In the genomic region with DNA sequence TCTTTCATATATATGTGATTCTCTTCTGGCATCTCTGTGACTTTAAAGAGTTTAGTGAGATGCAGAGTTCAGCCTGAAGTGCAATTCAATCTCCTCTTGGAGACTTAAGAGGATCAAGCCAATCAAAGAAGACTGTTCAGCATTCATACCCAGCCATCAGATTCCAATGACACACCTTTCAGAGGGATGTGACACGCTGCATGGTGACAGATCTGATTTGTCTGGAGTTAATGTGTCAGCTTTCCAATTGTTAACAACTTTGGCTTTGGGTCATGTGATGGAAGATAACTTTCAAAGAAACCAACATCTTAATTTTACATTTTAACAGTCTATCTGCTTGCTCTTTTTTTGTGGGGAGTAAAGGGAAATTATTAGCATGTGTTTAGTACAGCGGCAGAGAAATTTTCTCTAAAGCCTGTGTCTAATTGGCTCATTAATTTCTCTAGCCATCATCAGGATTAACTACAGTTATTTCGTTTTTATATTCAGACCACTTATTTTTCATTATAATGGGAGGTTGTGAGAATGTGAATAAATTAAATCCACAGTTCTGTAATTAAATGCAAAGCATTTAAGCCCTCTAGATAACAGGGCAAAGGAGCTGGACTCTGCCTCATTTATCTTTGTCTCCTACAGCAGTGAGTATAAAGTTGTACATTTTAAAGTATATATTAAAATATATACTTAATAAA, we compare ENCODE assay signal across 20 mouse cellular contexts.
A peak's percentile ranks its signal among the peaks of the same experiment; 100 is the strongest.
DNase-seq lines count a peak whose midpoint lies in the region; ATAC-seq and TF ChIP-seq lines count a peak whose summit lies in the region.
"Had no signal": no experiment of that assay in that cellular context is flagged by ENCODE, and none has a peak within 500 bp of the region (broad histone marks: within the 10 kb centered on the region; RNA-seq: fewer than 3 reads in every experiment).

No protein-coding gene starts in this region.

- no peak for DNase-seq in kidney, adult 8-10 months
- DNase-seq in brain, embryonic 14.5 days (ENCODE audit: low read depth) = peak; percentile 49
- DNase-seq in spleen, postnatal 14 days (ENCODE audit: low spot score in 2 of 2) = no peak
- DNase-seq: adrenal gland, postnatal 14 days; cerebellum, adult 18-20 months; cerebellum, adult 9-11 months; cerebellum, postnatal 36 days; gastrocnemius, postnatal 36 days; heart, adult 11 months; heart, postnatal 36 days had no signal

- peak; percentile 68; the same call in 1 of the 2 replicates for ATAC-seq in forebrain, embryonic 13.5 days
- ATAC-seq in forebrain, embryonic 16.5 days = no peak
- ATAC-seq in kidney, embryonic 15.5 days (replicated peaks; ENCODE audit: low FRiP score) = no peak
- ATAC-seq in forebrain, embryonic 15.5 days (replicated peaks) = peak; percentile 43; the same call in 1 of the 2 replicates
- ATAC-seq: activated CD4-positive, CD25-positive, alpha-beta regulatory T cell, adult 4 months; intestine, embryonic 15.5 days; Patski had no signal

- H3K4me2 ChIP-seq in forebrain, embryonic 13.5 days = no peak overlapping the region
- no peak overlapping the region for H3K4me2 ChIP-seq in forebrain, embryonic 16.5 days (ENCODE audit: low read length)
- no peak overlapping the region for H3K4me2 ChIP-seq in kidney, embryonic 15.5 days
- H3K4me2 ChIP-seq in forebrain, embryonic 15.5 days (replicated peaks) = no peak overlapping the region
- H3K4me2 ChIP-seq: embryonic facial prominence, embryonic 13.5 days; heart, embryonic 13.5 days; intestine, embryonic 15.5 days had no signal

- no peaks in the 10 kb centered on the region for H3K27me3 ChIP-seq in forebrain, embryonic 13.5 days
- no peaks in the 10 kb centered on the region for H3K27me3 ChIP-seq in forebrain, embryonic 16.5 days (replicated peaks; ENCODE audit: control insufficient read depth, insufficient read depth, low read length)
- no peaks in the 10 kb centered on the region for H3K27me3 ChIP-seq in kidney, embryonic 15.5 days
- H3K27me3 ChIP-seq in forebrain, embryonic 15.5 days = no peaks in the 10 kb centered on the region
- H3K27me3 ChIP-seq: CH12.LX; embryonic facial prominence, embryonic 13.5 days; heart, embryonic 13.5 days; intestine, embryonic 15.5 days; Patski had no signal

- WGBS in forebrain, embryonic 13.5 days = 11% methylated on average over 3 of the region's 3 CpGs
- 8% methylated on average over 3 of the region's 3 CpGs for WGBS in forebrain, embryonic 16.5 days
- 47% methylated on average over 3 of the region's 3 CpGs for WGBS in kidney, embryonic 15.5 days
- WGBS in forebrain, embryonic 15.5 days = 12% methylated on average over 3 of the region's 3 CpGs

- no peaks in the 10 kb centered on the region for H3K36me3 ChIP-seq in forebrain, embryonic 13.5 days (ENCODE audit: poor library complexity, severe bottlenecking)
- no peaks in the 10 kb centered on the region for H3K36me3 ChIP-seq in forebrain, embryonic 16.5 days (ENCODE audit: control insufficient read depth, insufficient read depth)
- H3K36me3 ChIP-seq in kidney, embryonic 15.5 days = no peaks in the 10 kb centered on the region
- no peaks in the 10 kb centered on the region for H3K36me3 ChIP-seq in forebrain, embryonic 15.5 days
- H3K36me3 ChIP-seq: embryonic facial prominence, embryonic 13.5 days; heart, embryonic 13.5 days; intestine, embryonic 15.5 days had no signal

- peaks cover 7% of the 10 kb centered on the region for H3K4me1 ChIP-seq in forebrain, embryonic 13.5 days
- H3K4me1 ChIP-seq in forebrain, embryonic 16.5 days (replicated peaks; ENCODE audit: control insufficient read depth, insufficient read depth, low read length) = no peaks in the 10 kb centered on the region
- no peaks in the 10 kb centered on the region for H3K4me1 ChIP-seq in kidney, embryonic 15.5 days
- 0 out of 2 replicates have a peak, but pooled peaks cover 7% of the 10 kb centered on the region for H3K4me1 ChIP-seq in forebrain, embryonic 15.5 days
- H3K4me1 ChIP-seq: embryonic facial prominence, embryonic 13.5 days; heart, embryonic 13.5 days; intestine, embryonic 15.5 days had no signal

- H3K9ac ChIP-seq in forebrain, embryonic 13.5 days = no peak overlapping the region
- no peak overlapping the region for H3K9ac ChIP-seq in forebrain, embryonic 16.5 days (replicated peaks; ENCODE audit: low read depth, low read length)
- H3K9ac ChIP-seq in kidney, embryonic 15.5 days = no peak overlapping the region
- no peak overlapping the region for H3K9ac ChIP-seq in forebrain, embryonic 15.5 days (replicated peaks)
- H3K9ac ChIP-seq: embryonic facial prominence, embryonic 13.5 days; heart, embryonic 13.5 days; intestine, embryonic 15.5 days had no signal

- H3K9me3 ChIP-seq in forebrain, embryonic 13.5 days (replicated peaks) = no peaks in the 10 kb centered on the region
- H3K9me3 ChIP-seq in forebrain, embryonic 16.5 days (ENCODE audit: control insufficient read depth, low read length) = no peaks in the 10 kb centered on the region
- no peaks in the 10 kb centered on the region for H3K9me3 ChIP-seq in kidney, embryonic 15.5 days (replicated peaks)
- no peaks in the 10 kb centered on the region for H3K9me3 ChIP-seq in forebrain, embryonic 15.5 days
- H3K9me3 ChIP-seq: embryonic facial prominence, embryonic 13.5 days; heart, embryonic 13.5 days; intestine, embryonic 15.5 days had no signal

- no peak overlapping the region for H3K4me3 ChIP-seq in forebrain, embryonic 13.5 days
- no peak overlapping the region for H3K4me3 ChIP-seq in forebrain, embryonic 16.5 days (replicated peaks; ENCODE audit: low read length)
- no peak overlapping the region for H3K4me3 ChIP-seq in kidney, embryonic 15.5 days (replicated peaks)
- H3K4me3 ChIP-seq in forebrain, embryonic 15.5 days = no peak overlapping the region
- H3K4me3 ChIP-seq: embryonic facial prominence, embryonic 13.5 days; heart, embryonic 13.5 days; intestine, embryonic 15.5 days had no signal

- TF ChIP-seq POLR2A in brain, embryonic 14.5 days (IDR thresholded peaks at IDR 0.05; ENCODE audit: borderline replicate concordance, extremely low read depth, insufficient read depth, insufficient read length, poor library complexity, severe bottlenecking) = no peak

- no peak for TF ChIP-seq CTCF in brain, embryonic 14.5 days (IDR thresholded peaks at IDR 0.05; ENCODE audit: borderline replicate concordance, extremely low read depth, insufficient read depth, insufficient read length)

- no peak overlapping the region for H3K27ac ChIP-seq in forebrain, embryonic 13.5 days
- H3K27ac ChIP-seq in forebrain, embryonic 16.5 days (ENCODE audit: low read length) = no peak overlapping the region
- peak overlapping the region; percentile 9; the same call in 1 of the 2 replicates for H3K27ac ChIP-seq in kidney, embryonic 15.5 days
- H3K27ac ChIP-seq in forebrain, embryonic 15.5 days (replicated peaks) = no peak overlapping the region
- H3K27ac ChIP-seq: embryonic facial prominence, embryonic 13.5 days; heart, embryonic 13.5 days; intestine, embryonic 15.5 days had no signal

Comparison
In these comparisons a context has a peak if more than half of its experiments do, and no peak if none do; other contexts are left out.
1. ATAC-seq: peak in forebrain, embryonic 13.5 days (single experiment) and forebrain, embryonic 15.5 days (single experiment); none in forebrain, embryonic 16.5 days (single experiment) and kidney, embryonic 15.5 days (single experiment).